Mouse (Mus musculus) liver, embryonic 13.5 days (tissue): ENCODE data around the gene Gpr149. TPM values are rescaled to one million over a fixed set of nuclear protein-coding genes. Genes with fewer than 3 reads are reported as not detected.
A peak's percentile ranks its signal among the peaks of the same experiment; 100 is the strongest.

Experiments used
- ATAC-seq: fragments of 200-750 bp; cut with Nextera tagmentation; 2 replicates; pipeline ENCODE4 v1.8.0; 2017; ENCODE audit warnings: low read depth, mild to moderate bottlenecking, moderate number of reproducible peaks, moderate library complexity
- DNase-seq: peaks from one replicate; pipeline ENCODE4 v3.0.0; 2022
- H3K27ac ChIP-seq: fragments of 300-500 bp; sonication (generic); 2 replicates; pipeline ENCODE4 v1.5.1; 2015; ENCODE audit warnings: moderate library complexity, mild to moderate bottlenecking, inconsistent platforms
- H3K27me3 ChIP-seq: fragments of 300-500 bp; sonication (generic); 2 replicates; pipeline ENCODE4 v1.6.1; 2015; ENCODE audit warnings: mild to moderate bottlenecking, inconsistent platforms
- H3K36me3 ChIP-seq: fragments of 300-500 bp; sonication (generic); 2 replicates; pipeline ENCODE4 v1.6.1; 2015; ENCODE audit warnings: mild to moderate bottlenecking, inconsistent platforms
- H3K4me1 ChIP-seq: fragments of 300-500 bp; sonication (generic); replicated peaks from 2 replicates; pipeline ENCODE4 v1.6.1; 2015; ENCODE audit warnings: inconsistent platforms
- H3K4me2 ChIP-seq: fragments of 300-500 bp; sonication (generic); 2 replicates; pipeline ENCODE4 v1.6.1; 2015; ENCODE audit warnings: inconsistent platforms, mild to moderate bottlenecking, moderate library complexity
- H3K4me3 ChIP-seq: fragments of 300-500 bp; sonication (generic); replicated peaks from 2 replicates; pipeline ENCODE4 v1.5.1; 2015; ENCODE audit warnings: mild to moderate bottlenecking, inconsistent platforms
- H3K9ac ChIP-seq: fragments of 300-500 bp; sonication (generic); 2 replicates; pipeline ENCODE4 v1.6.1; 2015; ENCODE audit warnings: mild to moderate bottlenecking, inconsistent platforms
- H3K9me3 ChIP-seq: fragments of 300-500 bp; sonication (generic); replicated peaks from 2 replicates; pipeline ENCODE4 v1.6.1; 2016; ENCODE audit warnings: inconsistent platforms
- WGBS: fragments of 180-500 bp; shearing (Covaris S2); methylation state at CpG from one replicate; pipeline ENCODE4 v1.1.7; 2015; ENCODE audit not compliant: insufficient replicate concordance; 5-methylcytosine and 5-hydroxymethylcytosine counted together
- polyA plus RNA-seq: library from polyadenylated mRNA; unstranded; fragments of >200 nt; fragmentation: Nextera tagmentation; extraction: Ambion mirVana; gene quantifications from 2 replicates; pipeline ENCODE4 v1.2.1, GENCODE M21; 2015

Gene Gpr149
- polyA plus RNA-seq, 1 experiment from 2014 or later, result not detected

DNA sequence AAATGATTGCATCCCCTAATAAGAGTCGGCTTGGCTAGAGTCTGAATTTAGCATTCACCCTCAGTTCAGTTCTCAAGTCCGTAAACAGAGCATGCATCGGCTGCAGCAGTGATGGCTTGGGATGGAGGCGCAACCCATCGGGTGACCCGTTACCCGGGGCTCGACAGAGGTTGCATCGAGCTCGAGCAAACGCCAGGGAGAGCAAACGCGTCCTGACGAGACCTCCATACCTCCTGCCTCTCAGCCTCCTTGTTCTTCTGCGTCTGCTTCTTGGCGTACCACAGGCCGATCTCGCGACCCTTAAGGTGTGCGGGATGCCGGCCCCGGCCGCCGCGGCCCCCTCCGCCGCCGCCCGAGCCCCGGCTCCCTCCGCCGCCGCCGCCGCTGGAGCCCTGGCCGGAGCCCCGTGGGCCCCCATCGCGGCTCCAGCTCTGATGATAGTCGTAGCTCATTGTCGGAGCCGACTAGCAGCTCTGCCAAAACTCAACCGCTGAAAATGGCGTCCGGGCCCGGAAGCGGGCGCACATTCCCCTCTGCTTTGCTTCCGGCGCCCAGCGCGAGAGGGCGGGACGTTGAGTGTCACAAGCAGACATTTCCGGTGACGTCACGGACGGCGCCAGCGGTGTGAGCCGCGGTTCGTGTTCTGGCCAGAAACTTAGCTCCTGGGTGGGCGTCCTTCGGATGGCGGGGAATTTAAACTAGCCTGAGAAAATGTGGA lies 98.3 kb downstream of the Gpr149 start, which contains the start of gene Dhx36:
Dhx36 (minus strand) TSS at position 517 of the 718 bp plus-strand sequence.
- DNase-seq, result peak; percentile 87
- Histone ChIP-seq H3K36me3 (no peaks in the 10 kb centered on the region), H3K27me3 (no peaks in the 10 kb centered on the region), H3K4me2 (peak within 1 kb of the TSS; percentile 72), H3K27ac (peak within 1 kb of the TSS; percentile 80), H3K9me3 (no peaks in the 10 kb centered on the region), H3K4me3 (peak within 1 kb of the TSS; percentile 92), H3K4me1 (peaks cover 19% of the 10 kb centered on the region), H3K9ac (peak within 1 kb of the TSS; percentile 88)
- WGBS, result under 1% methylated on average over 66 of the region's 66 CpGs
- ATAC-seq, result peak; percentile 90

- peak overlapping the region; percentile 88; the same call in 1 of the 2 replicates for H3K9ac ChIP-seq
- DNase-seq (no peak), ATAC-seq (peak; percentile 56)
- H3K36me3 ChIP-seq, result peaks cover 7% of the 10 kb centered on the region
- H3K27me3 ChIP-seq, result no peaks in the 10 kb centered on the region
- H3K4me2 ChIP-seq, result peak overlapping the region; percentile 72
- peaks cover 19% of the 10 kb centered on the region for H3K4me1 ChIP-seq
- 60% methylated on average over 5 of the region's 5 CpGs for WGBS
- no peak overlapping the region for H3K27ac ChIP-seq
- peak overlapping the region; percentile 92 for H3K4me3 ChIP-seq
- H3K9me3 ChIP-seq, result no peaks in the 10 kb centered on the region
Measured at GRCm38 (mm10) chr3:62505166-62505900, 99.6 kb downstream of the Gpr149 start.

DNA sequence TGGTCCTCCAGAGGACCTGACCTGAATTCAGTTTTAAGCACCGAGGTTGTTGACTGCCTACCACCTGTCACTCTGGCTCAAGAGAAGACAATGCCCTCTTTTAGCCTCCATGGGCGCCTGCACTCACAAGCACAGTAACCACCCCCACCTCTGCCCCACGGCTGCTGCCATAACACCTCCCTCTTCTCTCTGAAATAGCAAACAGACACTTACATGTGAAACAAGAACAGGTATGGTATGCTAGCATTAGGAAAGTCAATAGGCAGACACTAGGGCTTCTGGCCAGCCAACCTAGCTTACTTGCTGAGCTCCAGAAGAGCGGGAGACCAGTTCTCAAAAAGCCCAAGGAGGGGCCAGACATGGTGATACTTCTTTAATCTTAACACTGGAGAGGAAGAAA lies 105.6 kb downstream of the Gpr149 start:
- Histone ChIP-seq H3K4me1 (no peaks in the 10 kb centered on the region), H3K9me3 (no peaks in the 10 kb centered on the region), H3K27me3 (no peaks in the 10 kb centered on the region), H3K9ac (no peak overlapping the region), H3K27ac (no peak overlapping the region), H3K4me2 (no peak overlapping the region), H3K4me3 (no peak overlapping the region), H3K36me3 (peaks cover 38% of the 10 kb centered on the region)
- no peak for DNase-seq
- no peak for ATAC-seq
- 78% methylated on average over 4 of the region's 4 CpGs for WGBS

- H3K9ac ChIP-seq, result no peak overlapping the region
- H3K9me3 ChIP-seq, result no peaks in the 10 kb centered on the region
- DNase-seq, result no peak
- no peak for ATAC-seq
- H3K4me1 ChIP-seq, result no peaks in the 10 kb centered on the region
- H3K4me2 ChIP-seq, result no peak overlapping the region
- H3K36me3 ChIP-seq, result peaks cover 55% of the 10 kb centered on the region
- 58% methylated on average over 6 of the region's 6 CpGs for WGBS
- no peaks in the 10 kb centered on the region for H3K27me3 ChIP-seq
- no peak overlapping the region for H3K4me3 ChIP-seq
- no peak overlapping the region for H3K27ac ChIP-seq
Measured at GRCm38 (mm10) chr3:62492568-62492967, 112.4 kb downstream of the Gpr149 start.

- H3K4me1 ChIP-seq, result no peaks in the 10 kb centered on the region
- no peak overlapping the region for H3K4me2 ChIP-seq
- WGBS, result 73% methylated on average over 2 of the region's 2 CpGs
- H3K9ac ChIP-seq, result no peak overlapping the region
- no peaks in the 10 kb centered on the region for H3K9me3 ChIP-seq
- no peak for DNase-seq
- H3K27me3 ChIP-seq, result no peaks in the 10 kb centered on the region
- peaks cover 39% of the 10 kb centered on the region for H3K36me3 ChIP-seq
- no peak for ATAC-seq
- H3K27ac ChIP-seq, result no peak overlapping the region
- no peak overlapping the region for H3K4me3 ChIP-seq
Measured at GRCm38 (mm10) chr3:62484340-62484739, 120.6 kb downstream of the Gpr149 start.

Other genes with a start within 250 kb of the Gpr149 start
- gene Dhx36, start 98.1 kb downstream of the Gpr149 start, polyA plus RNA-seq, result 12.4 and 13.7 TPM in 2 replicates